Mouse (Mus musculus) forebrain, postnatal 0 days (tissue): ENCODE measurements around the gene Cse1l. TPM values are rescaled to one million over a fixed set of nuclear protein-coding genes. Genes with fewer than 3 reads are reported as not detected.

ENCODE experiments used
- ATAC-seq: fragments of 200-750 bp; cut with Nextera tagmentation; 2 replicates; pipeline ENCODE4 v1.8.0; 2017; ENCODE audit warnings: mild to moderate bottlenecking, moderate library complexity
- DNase-seq: peaks from one replicate; pipeline ENCODE4 v3.0.0-alpha.2; 2015
- H3K27ac ChIP-seq: fragments of 300-500 bp; sonication (generic); 2 replicates; pipeline ENCODE4 v1.5.1; 2014; ENCODE audit warnings: low read depth, mild to moderate bottlenecking, antibody characterized with exemption, low read length, moderate library complexity, mixed read lengths
- H3K27me3 ChIP-seq: fragments of 300-500 bp; sonication (generic); 2 replicates; pipeline ENCODE4 v1.6.1; 2014; ENCODE audit warnings: mild to moderate bottlenecking, low read length, mixed read lengths; ENCODE audit not compliant: insufficient read depth
- H3K36me3 ChIP-seq: fragments of 300-500 bp; sonication (generic); 2 replicates; pipeline ENCODE4 v1.6.1; 2014; ENCODE audit warnings: mild to moderate bottlenecking, moderate library complexity; ENCODE audit not compliant: insufficient read depth
- H3K4me1 ChIP-seq: fragments of 300-500 bp; sonication (generic); 2 replicates; pipeline ENCODE4 v1.6.1; 2014; ENCODE audit warnings: antibody characterized with exemption; ENCODE audit not compliant: insufficient read depth
- H3K4me2 ChIP-seq: fragments of 300-500 bp; sonication (generic); 2 replicates; pipeline ENCODE4 v1.6.1; 2014; ENCODE audit warnings: low read depth, mild to moderate bottlenecking, moderate library complexity
- H3K4me3 ChIP-seq: fragments of 300-500 bp; sonication (generic); 2 replicates; pipeline ENCODE4 v1.5.1; 2014; ENCODE audit warnings: low read depth, low read length, mixed read lengths
- H3K9ac ChIP-seq: fragments of 300-500 bp; sonication (generic); 2 replicates; pipeline ENCODE4 v1.6.1; 2014; ENCODE audit warnings: mild to moderate bottlenecking
- H3K9me3 ChIP-seq: fragments of 300-500 bp; sonication (generic); 2 replicates; pipeline ENCODE4 v1.6.1; 2016; ENCODE audit warnings: low read length
- CTCF ChIP-seq: sonication (generic); IDR thresholded peaks from 2 replicates; pipeline ENCODE4 v1.5.1; 2016; ENCODE audit warnings: antibody characterized with exemption, control low read depth, low read depth
- WGBS: fragments of 180-500 bp; shearing (Covaris S2); extraction: QIAGEN DNeasy Blood & Tissue Kit; methylation state at CpG from one replicate; pipeline ENCODE4 v1.1.7; 2014; 5-methylcytosine and 5-hydroxymethylcytosine counted together
- polyA plus RNA-seq: library from polyadenylated mRNA; unstranded; fragments of >200 nt; fragmentation: Nextera tagmentation; extraction: Ambion mirVana; gene quantifications from 2 replicates; pipeline ENCODE4 v1.2.1, GENCODE M21; 2015
- total RNA-seq: library from RNA; depleted of rRNA; stranded (reverse); fragments of >200 nt; gene quantifications from 2 replicates; pipeline ENCODE4 v1.2.3, GENCODE M21; 2014

Cse1l gene
- total and polyA plus RNA-seq, 2 experiments from 2014 or later: 68.8 to 79.7 TPM

GRCm38 (mm10) chr2:166870899-166871298 lies 34.9 kb upstream of the Cse1l start:
- H3K4me3 ChIP-seq: no peak overlapping the region
- no peak overlapping the region for H3K9ac ChIP-seq
- 93% methylated on average over 10 of the region's 10 CpGs for WGBS
- DNase-seq (no peak), ATAC-seq (no peak)
- no peak for TF ChIP-seq CTCF
- no peaks in the 10 kb centered on the region for H3K4me1 ChIP-seq
- peaks cover 78% of the 10 kb centered on the region for H3K36me3 ChIP-seq
- no peak overlapping the region for H3K27ac ChIP-seq
- no peak overlapping the region for H3K4me2 ChIP-seq
- no peaks in the 10 kb centered on the region for H3K9me3 ChIP-seq
- no peaks in the 10 kb centered on the region for H3K27me3 ChIP-seq

GRCm38 (mm10) chr2:166874675-166875280 lies 31.1 kb upstream of the Cse1l start:
- TF ChIP-seq CTCF: no peak
- 76% methylated on average over 10 of the region's 10 CpGs for WGBS
- Histone ChIP-seq H3K9ac (no peak overlapping the region), H3K27ac (no peak overlapping the region), H3K4me1 (no peaks in the 10 kb centered on the region), H3K4me2 (no peak overlapping the region), H3K27me3 (no peaks in the 10 kb centered on the region), H3K9me3 (no peaks in the 10 kb centered on the region), H3K36me3 (peaks cover 53% of the 10 kb centered on the region), H3K4me3 (no peak overlapping the region)
- no peak for ATAC-seq
- DNase-seq: no peak

GRCm38 (mm10) chr2:166875561-166875960 lies 30.3 kb upstream of the Cse1l start:
- Histone ChIP-seq H3K9me3 (no peaks in the 10 kb centered on the region), H3K4me3 (no peak overlapping the region), H3K9ac (no peak overlapping the region), H3K27ac (no peak overlapping the region), H3K27me3 (no peaks in the 10 kb centered on the region), H3K4me2 (no peak overlapping the region), H3K36me3 (peaks cover 49% of the 10 kb centered on the region), H3K4me1 (no peaks in the 10 kb centered on the region)
- ATAC-seq (no peak), DNase-seq (no peak)
- TF ChIP-seq CTCF: no peak
- WGBS: 94% methylated on average over 6 of the region's 6 CpGs

GRCm38 (mm10) chr2:166876331-166876730 lies 29.5 kb upstream of the Cse1l start:
- ATAC-seq: no peak
- no peak overlapping the region for H3K4me3 ChIP-seq
- no peak overlapping the region for H3K4me2 ChIP-seq
- H3K27me3 ChIP-seq: no peaks in the 10 kb centered on the region
- peaks cover 48% of the 10 kb centered on the region for H3K36me3 ChIP-seq
- H3K27ac ChIP-seq: no peak overlapping the region
- no peak overlapping the region for H3K9ac ChIP-seq
- DNase-seq: no peak
- WGBS: 77% methylated on average over 10 of the region's 10 CpGs
- TF ChIP-seq CTCF: no peak
- no peaks in the 10 kb centered on the region for H3K4me1 ChIP-seq
- no peaks in the 10 kb centered on the region for H3K9me3 ChIP-seq

- Histone ChIP-seq H3K4me1 (no peaks in the 10 kb centered on the region), H3K4me3 (no peak overlapping the region), H3K36me3 (peaks cover 29% of the 10 kb centered on the region), H3K9ac (no peak overlapping the region), H3K4me2 (no peak overlapping the region), H3K27ac (no peak overlapping the region), H3K27me3 (no peaks in the 10 kb centered on the region), H3K9me3 (no peaks in the 10 kb centered on the region)
- DNase-seq: no peak
- ATAC-seq: no peak
- WGBS: 67% methylated on average over 7 of the region's 7 CpGs
- no peak for TF ChIP-seq CTCF
These were observed 20.8 kb upstream of the Cse1l start for GRCm38 (mm10) chr2:166885066-166885465.

GRCm38 (mm10) chr2:166885619-166886018 lies 20.2 kb upstream of the Cse1l start:
- WGBS: 77% methylated on average over 10 of the region's 10 CpGs
- DNase-seq (no peak), ATAC-seq (no peak)
- Histone ChIP-seq H3K36me3 (peaks cover 29% of the 10 kb centered on the region), H3K27ac (no peak overlapping the region), H3K4me3 (no peak overlapping the region), H3K4me1 (no peaks in the 10 kb centered on the region), H3K4me2 (no peak overlapping the region), H3K9ac (no peak overlapping the region), H3K27me3 (no peaks in the 10 kb centered on the region), H3K9me3 (no peaks in the 10 kb centered on the region)
- TF ChIP-seq CTCF: no peak

GRCm38 (mm10) chr2:166886231-166886630 lies 19.6 kb upstream of the Cse1l start:
- H3K9me3 ChIP-seq: no peaks in the 10 kb centered on the region
- H3K27ac ChIP-seq: no peak overlapping the region
- no peak overlapping the region for H3K4me3 ChIP-seq
- no peak overlapping the region for H3K4me2 ChIP-seq
- no peak for DNase-seq
- no peaks in the 10 kb centered on the region for H3K27me3 ChIP-seq
- H3K4me1 ChIP-seq: no peaks in the 10 kb centered on the region
- no peak for ATAC-seq
- 81% methylated on average over 3 of the region's 3 CpGs for WGBS
- H3K36me3 ChIP-seq: peaks cover 30% of the 10 kb centered on the region
- no peak overlapping the region for H3K9ac ChIP-seq
- TF ChIP-seq CTCF: no peak
